Mouse (Mus musculus): ENCODE data around the gene Ccdc155.

Ccdc155 gene

DNA sequence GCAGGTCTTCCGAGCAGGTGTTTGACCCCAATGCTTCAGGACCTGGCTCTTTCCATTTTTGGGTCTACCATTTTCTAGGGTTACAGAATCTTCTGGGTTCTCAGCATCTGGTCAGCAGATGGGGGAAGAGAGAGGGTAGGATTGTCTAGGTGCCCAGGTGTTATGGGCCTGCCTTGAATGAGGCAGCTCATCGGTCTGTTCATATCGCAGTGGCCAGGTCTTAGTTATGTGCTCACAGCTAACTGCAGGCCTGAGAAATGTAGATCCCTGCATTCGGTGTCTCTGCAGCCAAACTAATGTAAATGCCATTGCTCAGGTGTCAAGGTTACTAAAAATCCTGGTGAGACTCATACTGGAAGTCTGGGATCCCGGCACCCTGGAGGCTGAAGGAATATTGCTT is 21.7 kb upstream of the Ccdc155 start:
- DNase-seq (ENCODE audit: low read depth, low spot score): no peak

DNA sequence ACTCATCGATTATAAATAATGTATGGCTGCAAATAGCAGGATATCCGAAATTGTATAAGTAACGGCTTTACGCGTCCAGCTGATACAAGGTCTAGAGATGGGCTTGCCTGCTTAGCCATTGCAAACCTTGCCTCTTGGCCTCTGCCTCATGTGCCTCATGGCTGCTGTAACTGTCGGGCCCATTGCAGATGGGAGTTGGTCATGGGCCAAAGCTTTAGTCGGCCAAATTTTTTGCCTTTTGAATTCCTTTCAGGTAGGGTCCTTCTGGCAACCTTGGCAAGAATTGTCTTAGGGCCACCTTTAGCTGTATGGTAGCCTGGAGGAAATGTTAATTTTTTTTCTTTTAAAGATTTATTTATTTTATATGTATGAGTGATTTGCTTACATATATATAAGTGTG is 20.1 kb upstream of the Ccdc155 start:
- DNase-seq (ENCODE audit: low read depth, low spot score): no peak

DNA sequence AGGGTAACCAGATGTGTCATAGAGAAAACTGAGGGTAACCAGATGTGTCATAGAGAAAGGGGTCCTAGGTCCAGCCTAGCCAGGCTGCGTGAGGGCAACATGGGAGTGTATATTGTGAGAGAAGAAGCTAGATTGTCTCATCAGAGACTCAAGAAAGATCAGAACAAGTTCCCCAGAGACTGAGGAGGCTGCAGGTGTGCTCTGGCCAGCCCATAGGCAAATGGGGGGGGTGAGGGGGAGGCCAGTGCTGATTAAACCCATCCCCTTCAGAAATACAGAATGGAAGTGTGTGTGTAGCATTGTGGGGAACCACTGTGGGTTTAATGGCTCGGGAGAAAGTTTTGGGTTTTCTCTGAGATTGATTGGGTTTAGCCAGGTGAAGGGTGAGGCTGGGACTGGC is 17.0 kb upstream of the Ccdc155 start:
- no peak for DNase-seq (ENCODE audit: low read depth, low spot score)

DNA sequence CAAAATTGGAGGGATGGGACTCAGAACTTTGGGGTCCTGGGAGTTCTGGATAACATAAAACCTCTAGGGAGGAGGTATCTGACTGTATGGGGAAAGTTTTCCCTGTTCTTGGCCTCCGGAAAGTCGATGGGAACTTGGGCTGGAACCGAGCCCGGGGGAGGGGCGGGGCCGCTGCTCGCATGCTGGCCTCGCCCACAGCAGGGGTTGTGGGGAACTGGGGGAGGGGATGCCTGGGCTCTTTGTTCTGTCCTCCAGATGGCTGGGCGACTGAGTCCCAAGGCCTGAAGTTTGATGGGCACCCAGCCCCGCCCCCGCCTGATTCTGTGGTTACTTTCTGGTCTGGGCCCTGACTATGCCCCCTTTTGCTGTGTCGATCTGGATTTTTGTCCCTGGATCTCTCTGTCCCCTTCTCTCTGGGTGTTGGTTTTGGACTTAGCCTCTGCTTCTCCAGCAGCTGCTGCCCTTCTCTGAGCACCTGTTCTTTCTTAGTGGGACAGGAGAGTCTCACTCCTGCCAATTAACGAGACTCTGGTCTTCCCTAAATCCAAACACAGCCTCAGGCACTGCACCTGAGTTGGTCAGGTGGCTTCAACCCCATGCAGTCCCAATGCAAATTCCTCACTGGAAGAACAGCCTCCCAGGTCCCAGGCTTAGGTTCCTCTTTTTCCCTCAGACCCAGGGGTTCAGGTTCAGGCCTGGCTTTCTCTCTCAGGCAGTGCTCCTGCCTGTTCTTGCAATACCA is 11.9 kb upstream of the Ccdc155 start:
- DNase-seq (ENCODE audit: low read depth, low spot score): peak; percentile 91

DNA sequence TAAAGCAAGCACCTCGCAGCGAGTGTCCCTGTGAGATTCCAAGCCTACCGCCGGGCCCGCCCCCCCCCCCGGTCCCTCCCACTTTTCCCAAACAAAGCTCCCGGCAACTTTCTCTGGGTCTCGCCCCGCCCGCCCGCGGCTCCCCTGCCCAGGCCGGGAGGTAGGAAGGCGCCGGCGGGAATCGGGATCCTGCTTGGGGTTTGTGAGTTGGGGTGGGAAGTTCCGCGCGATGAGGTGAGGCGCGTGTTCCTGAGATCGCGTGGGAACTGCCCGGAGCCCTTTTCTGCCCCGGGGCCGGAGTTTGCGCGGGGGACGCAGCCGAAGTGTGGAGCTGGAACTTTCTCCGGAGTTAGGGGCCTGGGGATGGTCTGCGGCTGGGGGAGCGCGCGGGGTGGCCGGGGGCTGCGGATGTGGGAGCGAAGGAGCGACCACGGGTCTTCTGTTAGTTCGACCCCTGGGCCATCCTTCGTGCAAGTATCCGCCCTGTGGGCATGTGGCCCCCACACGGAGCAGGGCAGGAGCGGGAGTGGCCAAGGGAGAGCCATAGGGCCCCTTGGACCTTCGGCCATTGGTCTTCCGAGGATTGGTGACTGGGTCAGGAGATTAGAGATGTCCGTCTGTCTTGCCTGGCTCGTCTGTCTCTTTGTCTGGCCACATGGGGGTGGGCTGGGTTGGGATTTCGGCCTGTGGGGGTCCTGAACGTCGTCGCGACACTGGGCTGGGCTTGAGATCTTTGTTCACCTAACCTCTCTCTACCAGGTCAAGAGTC is 11.2 kb upstream of the Ccdc155 start, which contains the start of gene Tead2:
Tead2 (plus strand) TSS at position 81 of the 769 bp plus-strand sequence.
- peak; percentile 92 for DNase-seq (ENCODE audit: low read depth, low spot score)

DNA sequence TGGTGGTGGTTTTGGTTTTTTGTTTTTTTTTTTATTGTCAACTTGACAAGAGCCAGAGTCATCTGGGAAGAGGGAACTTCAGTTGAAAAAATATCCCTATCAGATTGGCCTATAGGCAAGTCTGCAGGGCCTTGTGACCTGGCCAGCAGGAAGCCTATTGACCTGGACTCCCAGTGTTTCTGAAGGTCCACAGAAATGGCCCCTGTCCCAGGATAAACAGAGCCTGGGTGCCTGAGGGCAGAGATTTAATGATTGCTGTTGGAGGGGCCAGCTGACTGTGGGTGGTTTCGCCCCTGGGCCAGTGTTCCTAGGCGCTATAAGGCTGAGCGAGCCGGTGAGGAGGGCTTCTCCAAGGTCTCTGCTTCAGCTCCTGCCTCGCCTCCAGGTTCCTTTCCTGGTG is 9.0 kb upstream of the Ccdc155 start:
- no peak for DNase-seq (ENCODE audit: low read depth, low spot score)

DNA sequence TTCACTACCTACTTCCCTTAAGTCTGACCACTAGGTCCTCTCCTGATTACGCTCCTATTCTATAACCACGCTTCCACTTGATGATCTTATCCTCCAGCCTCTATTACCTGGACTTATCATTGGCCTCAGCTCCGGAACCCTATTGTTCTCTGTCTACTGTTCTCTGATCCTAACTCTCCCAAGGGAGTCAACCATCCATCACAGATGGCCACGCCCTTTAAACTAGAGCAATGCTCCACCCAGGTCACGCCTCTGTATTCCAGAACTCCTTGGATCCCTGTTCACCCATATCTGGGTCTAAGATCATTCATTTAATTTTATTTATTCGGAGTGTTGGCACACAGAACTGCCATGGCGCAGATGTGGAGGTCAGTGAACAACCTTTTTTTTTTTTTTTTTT is 7.7 kb upstream of the Ccdc155 start:
- DNase-seq (ENCODE audit: low read depth, low spot score): no peak

DNA sequence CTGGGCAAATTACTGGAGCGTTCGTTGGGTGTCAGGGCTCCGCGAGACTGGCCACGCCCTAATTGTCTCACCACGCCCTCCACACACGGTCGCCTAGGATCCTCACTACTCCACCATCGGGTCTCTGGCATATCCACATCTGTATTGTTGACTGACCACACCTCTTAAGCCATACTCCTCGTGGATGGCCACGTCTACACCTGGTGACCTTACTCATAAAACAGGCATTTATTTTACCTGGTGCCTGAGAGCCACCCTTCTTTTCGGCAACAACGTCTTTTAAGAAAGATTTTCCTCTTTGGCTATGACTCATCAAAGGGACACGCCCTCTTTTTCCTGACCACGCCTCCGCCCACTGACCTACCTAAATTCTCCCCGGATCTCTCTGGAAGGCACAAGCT is 7.2 kb upstream of the Ccdc155 start, which contains the start of gene Dkkl1:
Dkkl1 (minus strand) TSS at position 297 of the 401 bp plus-strand sequence.
- peak; percentile 74 for DNase-seq (ENCODE audit: low read depth, low spot score)

DNA sequence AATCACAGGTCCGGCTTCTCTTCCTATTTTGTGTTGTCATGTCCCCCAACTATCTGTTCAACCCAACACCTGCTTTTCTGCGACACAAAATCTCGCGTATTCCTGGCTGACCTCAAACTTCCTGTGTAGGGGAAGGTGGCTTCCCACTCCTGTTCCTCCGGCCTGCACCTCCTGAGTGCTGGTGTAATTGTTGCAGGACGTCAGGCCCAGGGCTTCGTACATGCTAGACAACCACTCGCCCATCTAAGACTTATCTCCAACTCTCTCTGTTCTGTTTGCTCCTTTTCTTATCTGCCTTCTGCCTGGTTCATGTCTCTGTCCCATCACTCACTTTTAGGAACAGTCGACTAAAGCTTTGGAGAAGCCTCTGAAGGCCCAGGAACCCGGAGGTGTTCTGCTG is 6.4 kb upstream of the Ccdc155 start:
- no peak for DNase-seq (ENCODE audit: low read depth, low spot score)

DNA sequence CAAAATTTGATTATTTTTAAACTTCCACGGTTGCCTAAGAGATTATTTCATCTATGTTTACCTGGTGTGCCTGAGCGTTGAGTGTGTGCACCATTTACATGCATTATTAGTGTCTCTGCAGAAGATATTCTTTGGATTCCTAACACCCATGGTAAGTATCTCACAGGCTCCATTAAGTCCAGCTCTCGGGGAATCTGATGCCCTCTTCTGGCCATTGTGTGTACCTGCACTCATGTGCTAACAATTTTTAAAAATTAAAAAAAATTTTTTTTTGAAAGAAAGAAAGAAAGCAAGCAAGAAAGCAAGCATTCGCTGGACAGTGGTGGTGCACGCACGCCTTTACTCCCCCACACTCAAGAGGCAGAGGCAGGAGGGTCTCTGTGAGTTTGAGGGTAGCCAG is 3.6 kb upstream of the Ccdc155 start:
- no peak for DNase-seq (ENCODE audit: low read depth, low spot score)

DNA sequence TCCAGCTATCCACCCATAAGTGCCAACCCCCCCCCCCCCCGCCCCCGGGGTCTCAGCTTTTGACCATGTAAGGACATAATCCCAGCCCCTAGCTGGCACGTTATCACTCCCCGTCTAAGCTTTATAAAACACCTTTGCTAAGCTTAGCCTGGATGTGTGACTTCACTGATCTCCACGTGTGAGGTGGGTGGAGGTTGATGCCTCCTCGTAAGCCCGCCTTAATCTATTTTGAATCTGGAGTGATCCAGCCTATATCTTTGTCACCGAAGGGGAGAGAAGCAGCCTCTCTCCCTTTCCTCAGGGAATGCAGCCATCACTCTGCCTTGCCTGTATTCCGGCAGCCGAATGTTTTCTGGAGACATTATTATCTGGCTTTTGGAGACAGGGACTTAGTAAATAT is 2.0 kb downstream of the Ccdc155 start:
- DNase-seq (ENCODE audit: low read depth, low spot score): no peak

DNA sequence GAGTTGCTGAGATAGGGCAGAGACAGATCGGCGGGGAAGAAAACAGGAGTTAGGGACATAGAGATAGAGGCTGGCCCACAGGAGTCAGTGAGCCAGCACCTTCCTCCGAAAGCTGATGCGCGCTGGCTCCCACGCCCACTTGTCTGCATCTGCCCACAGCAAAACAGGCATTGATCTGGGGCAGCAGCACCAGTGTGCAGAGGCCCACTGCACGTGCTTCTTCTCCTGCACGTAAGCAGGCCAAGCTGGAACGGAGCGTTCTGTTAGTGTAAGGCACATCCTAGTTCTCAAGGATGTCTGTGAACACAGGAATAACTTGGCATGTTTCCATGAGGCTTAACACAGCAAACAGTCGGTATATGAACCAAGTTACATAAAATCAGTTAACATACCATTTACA is 5.7 kb downstream of the Ccdc155 start:
- DNase-seq (ENCODE audit: low read depth, low spot score): no peak

DNA sequence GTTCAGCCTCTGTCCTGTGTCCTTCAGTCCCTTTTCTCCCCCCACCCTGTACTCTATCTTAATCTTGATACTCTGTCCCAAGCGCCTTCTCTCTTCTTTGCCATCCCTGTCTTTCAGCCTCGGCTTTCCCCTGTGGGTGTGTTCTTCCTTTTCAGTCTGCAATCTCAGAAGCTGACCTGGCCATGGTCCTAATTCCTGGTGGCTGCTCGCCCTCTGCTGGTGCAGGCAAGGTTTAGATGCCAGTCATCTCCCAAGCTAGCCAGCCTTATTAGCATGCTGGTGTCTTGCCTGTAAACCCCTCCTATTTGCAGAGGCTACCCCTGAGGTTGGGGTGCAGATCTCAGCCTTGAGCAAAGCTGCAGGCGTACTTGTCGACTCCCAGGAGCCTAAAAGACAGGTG is 6.3 kb downstream of the Ccdc155 start:
- DNase-seq (ENCODE audit: low read depth, low spot score): peak; percentile 76

DNA sequence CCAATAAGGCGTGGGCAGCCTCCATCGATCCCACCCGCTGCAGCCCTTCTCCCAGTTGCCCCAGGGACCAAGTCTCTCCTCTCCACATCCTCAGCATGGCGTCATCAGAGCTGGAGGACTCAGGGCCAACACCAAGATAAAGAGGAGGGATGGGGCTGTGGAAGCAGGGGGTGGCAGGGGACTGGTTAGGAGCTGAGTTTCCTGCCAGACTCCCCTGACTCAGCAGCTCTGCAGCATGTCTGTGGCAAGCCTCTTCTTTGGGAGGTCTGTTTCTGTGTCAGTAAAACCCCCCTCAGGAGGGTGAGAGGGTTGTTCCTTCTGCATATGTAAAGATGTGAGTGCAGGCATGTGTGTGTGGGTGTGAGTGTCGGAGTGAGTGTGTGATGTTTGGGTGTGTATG is 7.7 kb downstream of the Ccdc155 start:
- DNase-seq (ENCODE audit: low read depth, low spot score): no peak

DNA sequence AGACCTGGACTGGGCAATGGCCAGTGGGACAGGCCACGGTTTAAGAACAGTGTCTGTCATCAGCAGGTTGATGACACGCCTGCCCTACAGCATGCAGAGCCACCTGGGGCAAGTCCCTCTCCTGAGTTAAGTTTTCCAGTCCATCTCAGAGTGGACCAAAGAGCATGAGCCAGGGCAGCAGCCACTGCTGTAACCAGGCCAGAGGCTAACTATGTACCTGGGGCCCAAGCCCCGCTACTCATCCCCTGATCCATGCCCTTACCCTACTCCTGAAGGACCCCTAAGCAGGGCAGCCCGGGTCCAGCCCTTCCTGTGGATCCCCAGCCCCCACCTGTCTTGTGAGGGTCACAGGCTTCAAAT is 8.5 kb downstream of the Ccdc155 start:
- no peak for DNase-seq (ENCODE audit: low read depth, low spot score)

DNA sequence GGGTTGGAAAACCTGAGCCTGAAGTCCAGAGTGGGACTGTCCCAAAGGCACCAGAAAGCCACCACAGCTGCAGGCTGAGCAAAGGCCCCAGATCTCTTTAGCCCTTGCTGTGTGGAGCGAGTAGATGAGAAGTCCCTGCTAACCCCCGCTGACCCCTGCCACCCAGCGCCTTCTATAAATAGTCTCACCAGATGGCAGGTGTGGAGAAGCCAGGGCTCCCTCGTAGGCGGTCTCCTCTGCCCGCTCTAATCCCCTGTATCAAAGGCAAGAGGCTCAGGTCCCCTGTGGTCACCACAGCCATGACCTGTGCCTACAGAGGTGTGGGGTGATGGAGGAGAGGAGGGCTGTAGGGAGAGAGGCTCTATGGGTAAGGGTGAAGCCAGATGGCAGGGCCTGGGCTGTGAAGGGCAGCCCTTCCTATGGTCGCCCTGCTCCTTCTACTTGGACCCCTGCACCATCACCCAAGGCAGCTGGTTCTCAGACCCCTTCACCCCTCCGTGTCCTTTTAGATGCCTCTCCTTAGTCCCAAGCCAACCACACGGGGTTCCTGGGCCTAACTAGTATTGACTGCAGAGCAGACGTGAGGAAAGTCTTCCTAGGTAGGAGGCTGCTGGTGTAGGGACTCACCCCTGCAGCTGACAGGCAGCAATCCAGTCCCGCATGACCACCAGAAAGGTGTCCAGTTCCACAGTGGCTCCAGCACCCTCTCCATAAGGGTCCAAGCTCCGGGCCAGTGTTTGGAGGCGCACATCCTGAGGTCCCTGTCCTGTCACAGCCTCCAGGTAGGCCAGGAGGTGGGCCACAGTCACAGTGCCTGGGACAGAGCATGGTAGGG is 9.1 kb downstream of the Ccdc155 start:
- no peak for DNase-seq (ENCODE audit: low read depth, low spot score)

DNA sequence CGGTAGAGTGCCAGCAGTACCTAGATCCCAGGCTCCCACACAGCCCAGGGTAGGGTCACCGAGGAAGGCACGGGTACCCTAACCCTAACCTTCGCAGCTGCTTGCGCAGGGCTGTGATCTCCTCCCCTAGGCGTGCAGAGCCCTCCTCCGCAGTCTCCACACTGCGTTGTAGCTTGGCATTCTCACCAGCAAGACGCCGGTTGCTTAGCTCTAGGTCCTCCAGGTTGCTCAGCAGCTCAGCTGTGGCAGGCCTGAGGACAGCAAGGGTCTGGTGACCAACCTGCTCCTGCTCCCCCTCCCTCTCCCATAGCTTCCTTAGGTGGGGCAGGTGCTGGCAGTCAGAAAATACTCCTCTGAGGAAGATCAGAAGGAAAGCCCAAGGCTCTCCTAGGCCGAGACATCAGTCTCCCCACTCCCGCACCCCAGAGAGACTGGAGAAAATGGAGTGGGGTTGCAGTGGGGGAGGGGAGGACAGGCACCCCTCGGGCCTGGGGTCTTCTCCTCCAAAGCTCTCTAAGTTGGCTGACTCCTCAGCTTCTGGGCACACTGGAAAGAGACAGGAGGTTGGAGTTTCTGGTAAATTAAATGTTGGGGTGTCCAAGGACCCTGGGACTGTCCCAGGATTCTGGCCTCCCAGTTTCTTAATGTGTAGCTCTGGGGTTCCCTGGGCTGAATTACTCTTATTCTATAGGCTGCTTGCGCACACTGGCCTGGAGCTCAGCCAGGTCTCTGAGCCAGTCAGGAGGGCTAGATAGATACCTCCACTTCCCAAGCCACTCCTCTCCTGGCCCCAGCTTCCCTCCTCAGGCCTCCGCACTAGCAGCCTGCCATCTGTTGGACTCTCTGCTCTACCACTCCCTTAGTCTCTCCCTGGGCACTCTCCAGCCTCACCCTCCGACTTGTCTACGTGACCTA is 10.6 kb downstream of the Ccdc155 start:
- DNase-seq (ENCODE audit: low read depth, low spot score): no peak

DNA sequence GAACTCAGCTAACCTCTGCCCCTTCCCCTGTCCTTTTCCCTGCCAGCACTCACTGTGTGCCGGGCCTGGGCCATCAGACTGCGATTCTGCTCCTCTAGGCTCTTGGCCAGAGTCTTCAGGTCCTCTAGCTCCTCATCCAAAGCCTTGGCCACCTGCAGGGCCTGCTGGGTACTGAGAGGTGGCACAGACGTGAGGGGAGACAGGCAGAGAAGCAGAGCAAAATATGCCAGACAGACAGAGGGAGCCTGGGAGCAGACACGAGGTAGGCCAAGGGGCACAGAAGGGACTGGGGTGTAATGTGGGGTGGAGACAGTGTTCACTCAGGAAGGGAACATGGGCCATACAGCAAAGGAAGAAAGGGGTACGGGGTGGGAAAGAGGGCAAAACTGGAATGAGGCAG is 11.3 kb downstream of the Ccdc155 start:
- no peak for DNase-seq (ENCODE audit: low read depth, low spot score)

DNA sequence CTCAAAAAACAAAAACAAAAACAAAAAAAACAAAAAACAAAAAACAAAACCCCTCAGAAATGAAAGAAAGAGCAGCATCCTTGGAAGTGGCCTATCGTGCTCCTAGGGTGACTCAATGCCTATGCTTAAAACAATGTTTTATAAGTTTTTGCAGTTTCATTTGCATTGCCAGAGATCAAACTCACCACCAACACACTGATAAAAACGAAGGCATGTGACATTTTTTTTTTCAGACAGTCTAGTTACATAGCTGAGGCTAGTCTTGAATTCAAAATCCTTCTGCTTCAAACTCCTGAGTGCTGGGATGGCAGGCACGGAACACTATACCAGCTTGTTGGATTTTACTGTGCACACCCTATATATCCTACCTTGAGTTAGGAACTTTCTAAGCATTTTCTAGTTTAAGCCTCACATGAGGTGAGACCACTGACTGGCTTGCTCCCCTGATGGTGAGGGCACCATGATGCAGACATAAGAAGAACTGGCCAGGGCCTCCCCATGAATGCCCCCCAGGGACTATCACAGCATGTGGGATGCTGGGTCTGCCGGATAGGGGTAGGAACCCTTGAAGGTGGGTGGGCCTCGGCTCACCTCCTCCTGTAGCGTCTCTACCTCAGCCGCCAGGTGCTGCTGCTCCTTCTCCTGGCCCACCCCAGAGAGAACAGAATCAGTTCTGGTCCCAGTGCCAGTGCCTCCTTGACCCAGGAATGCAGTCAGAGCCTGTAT is 11.9 kb downstream of the Ccdc155 start:
- no peak for DNase-seq (ENCODE audit: low read depth, low spot score)

DNA sequence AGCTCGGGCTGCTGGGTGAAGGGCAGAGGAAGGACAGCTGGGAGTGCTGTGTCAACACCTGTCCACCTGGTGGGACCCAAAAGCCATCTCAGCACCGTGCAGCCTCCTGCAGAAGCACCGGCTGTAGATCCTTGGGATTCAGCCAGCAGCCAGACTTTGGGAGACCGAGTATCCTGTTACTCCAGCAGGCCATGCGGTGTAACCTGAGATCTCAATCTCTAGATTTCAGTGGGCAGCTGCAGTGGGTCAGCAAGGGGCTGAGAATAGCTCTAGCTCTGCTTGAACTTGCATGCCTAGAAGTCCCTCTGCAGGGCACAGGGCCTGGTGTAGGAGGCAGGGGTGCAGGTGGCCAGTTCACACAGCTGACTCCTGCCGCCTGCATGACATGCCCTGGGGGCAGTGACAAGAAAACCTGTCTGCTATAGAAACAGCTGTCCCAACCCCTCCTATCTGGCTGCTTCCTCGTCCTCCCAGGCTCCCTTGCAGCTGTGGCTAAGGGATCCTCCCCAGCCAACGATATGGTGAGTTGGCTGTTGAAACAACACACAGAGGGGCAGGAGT is 12.8 kb downstream of the Ccdc155 start:
- peak; percentile 52 for DNase-seq (ENCODE audit: low read depth, low spot score)
